In the genomic region with DNA sequence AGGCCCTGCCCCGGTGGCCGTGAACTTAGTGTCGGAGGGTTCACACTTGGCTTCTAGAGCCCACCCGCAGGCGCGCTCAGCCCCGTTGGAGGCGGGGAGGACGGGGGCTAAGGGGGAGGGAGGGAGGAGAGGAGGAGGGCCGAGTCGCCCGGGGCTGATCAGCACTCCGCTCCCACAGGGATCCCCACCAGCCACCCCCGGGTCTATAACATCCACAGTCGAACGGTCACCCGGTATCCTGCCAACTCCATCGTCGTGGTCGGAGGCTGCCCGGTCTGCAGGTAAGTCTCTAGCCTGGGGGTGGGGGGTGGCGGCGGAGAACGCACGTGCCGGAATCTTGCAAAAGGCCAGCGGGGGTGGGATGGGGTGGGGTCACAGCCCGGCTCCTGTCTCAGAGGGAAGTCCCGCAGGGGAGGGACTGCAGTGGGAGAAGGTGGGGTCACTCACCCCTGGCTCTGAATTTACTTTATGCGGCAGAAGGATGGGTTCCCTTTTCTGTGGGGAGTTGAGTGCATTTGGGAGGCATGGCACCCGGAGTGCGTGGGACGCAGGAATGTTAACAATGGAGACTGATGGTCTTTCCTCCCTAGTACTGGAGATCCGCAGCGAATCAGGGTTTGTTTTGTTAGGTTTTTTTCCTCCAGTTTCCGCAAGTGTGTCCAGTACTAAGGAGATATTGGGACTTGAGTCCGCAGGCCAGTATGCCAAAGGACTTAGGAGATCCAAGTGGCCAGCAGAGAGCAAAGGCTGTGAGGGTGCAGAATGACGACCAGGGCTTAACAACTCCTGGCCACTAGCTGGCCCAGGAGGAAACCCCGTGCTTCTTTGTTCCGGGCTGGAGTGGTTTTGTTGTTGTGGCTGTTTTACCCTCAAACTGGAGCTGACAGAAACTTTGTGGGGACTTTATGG, we compare ENCODE assay signal across 8 mouse cellular contexts. TPM values are rescaled to one million over a fixed set of nuclear protein-coding genes. Genes with fewer than 3 reads are reported as not detected.
A peak's percentile ranks its signal among the peaks of the same experiment; 100 is the strongest.
DNase-seq lines count a peak whose midpoint lies in the region; ATAC-seq and TF ChIP-seq lines count a peak whose summit lies in the region.

No protein-coding gene starts in this region.

- WGBS in embryonic facial prominence, embryonic 13.5 days, result under 1% methylated on average over 39 of the region's 40 CpGs
- WGBS in heart, embryonic 13.5 days, result under 1% methylated on average over 40 of the region's 40 CpGs
- WGBS in kidney, embryonic 15.5 days, result under 1% methylated on average over 39 of the region's 40 CpGs
- under 1% methylated on average over 36 of the region's 40 CpGs for WGBS in lung, adult 2 months
- under 1% methylated on average over 40 of the region's 40 CpGs for WGBS in neural tube, embryonic 13.5 days

- H3K9me3 ChIP-seq in embryonic facial prominence, embryonic 13.5 days, result no peaks in the 10 kb centered on the region
- H3K9me3 ChIP-seq in heart, embryonic 13.5 days, result no peaks in the 10 kb centered on the region
- H3K9me3 ChIP-seq in kidney, embryonic 15.5 days (replicated peaks), result no peaks in the 10 kb centered on the region
- H3K9me3 ChIP-seq in neural tube, embryonic 13.5 days, result no peaks in the 10 kb centered on the region

- DNase-seq in B cell, adult 2 months, result peak; percentile 57 to 60
- peak; percentile 51 for DNase-seq in adrenal gland, adult 8-10 months
- DNase-seq in lung, adult 2 months, result peak; percentile 72

- ATAC-seq in embryonic facial prominence, embryonic 13.5 days (ENCODE audit: insufficient number of reproducible peaks, insufficient read depth, low FRiP score, low TSS enrichment, low read depth), result no peak; the same call in none of the 2 replicates
- peak; percentile 40 for ATAC-seq in heart, embryonic 13.5 days (ENCODE audit: extremely low read depth, insufficient number of reproducible peaks, low FRiP score, low TSS enrichment)
- peak; percentile 61 for ATAC-seq in kidney, embryonic 15.5 days (replicated peaks; ENCODE audit: low FRiP score)
- peak; percentile 68 for ATAC-seq in neural tube, embryonic 13.5 days (ENCODE audit: low read depth)

- H3K4me1 ChIP-seq in embryonic facial prominence, embryonic 13.5 days, result peaks cover 48% of the 10 kb centered on the region
- peaks cover 55% of the 10 kb centered on the region for H3K4me1 ChIP-seq in heart, embryonic 13.5 days
- H3K4me1 ChIP-seq in kidney, embryonic 15.5 days, result peaks cover 65% of the 10 kb centered on the region
- H3K4me1 ChIP-seq in lung, adult 2 months (ENCODE audit: control insufficient read depth, insufficient read depth, low read length), result peaks cover 20% of the 10 kb centered on the region
- peaks cover 56% of the 10 kb centered on the region for H3K4me1 ChIP-seq in neural tube, embryonic 13.5 days (replicated peaks)
- H3K4me1 ChIP-seq in testis, adult 2 months (ENCODE audit: control insufficient read depth, insufficient read depth, low read length), result peaks cover 29% of the 10 kb centered on the region

- H3K4me2 ChIP-seq in embryonic facial prominence, embryonic 13.5 days, result peak overlapping the region; percentile 77
- peak overlapping the region; percentile 94 for H3K4me2 ChIP-seq in heart, embryonic 13.5 days
- H3K4me2 ChIP-seq in kidney, embryonic 15.5 days, result peak overlapping the region; percentile 73
- H3K4me2 ChIP-seq in neural tube, embryonic 13.5 days, result peak overlapping the region; percentile 66

- TF ChIP-seq POLR2A in lung, adult 2 months (IDR thresholded peaks at IDR 0.05; ENCODE audit: borderline replicate concordance, extremely low read depth, low read depth, low read length), result peak; percentile 40; the same call in 1 of the 2 replicates
- TF ChIP-seq POLR2A in testis, adult 2 months (IDR thresholded peaks at IDR 0.05; ENCODE audit: control insufficient read depth, low read depth, low read length), result 0 out of 2 replicates have a peak, but pooled peaks have one; percentile 11

- H3K27me3 ChIP-seq in embryonic facial prominence, embryonic 13.5 days, result no peaks in the 10 kb centered on the region
- H3K27me3 ChIP-seq in heart, embryonic 13.5 days (replicated peaks), result no peaks in the 10 kb centered on the region
- no peaks in the 10 kb centered on the region for H3K27me3 ChIP-seq in kidney, embryonic 15.5 days
- no peaks in the 10 kb centered on the region for H3K27me3 ChIP-seq in neural tube, embryonic 13.5 days
- H3K27me3 ChIP-seq in testis, adult 2 months (ENCODE audit: control insufficient read depth, insufficient read depth, low read length), result no peaks in the 10 kb centered on the region

- peak overlapping the region; percentile 95 for H3K9ac ChIP-seq in embryonic facial prominence, embryonic 13.5 days
- H3K9ac ChIP-seq in heart, embryonic 13.5 days, result peak overlapping the region; percentile 100
- peak overlapping the region; percentile 94 for H3K9ac ChIP-seq in kidney, embryonic 15.5 days
- peak overlapping the region; percentile 97 for H3K9ac ChIP-seq in neural tube, embryonic 13.5 days

- peak overlapping the region; percentile 95 for H3K4me3 ChIP-seq in embryonic facial prominence, embryonic 13.5 days
- peak overlapping the region; percentile 98 for H3K4me3 ChIP-seq in heart, embryonic 13.5 days
- peak overlapping the region; percentile 95 for H3K4me3 ChIP-seq in kidney, embryonic 15.5 days (replicated peaks)
- peak overlapping the region; percentile 91 for H3K4me3 ChIP-seq in lung, adult 2 months (replicated peaks; ENCODE audit: extremely low read depth, low read depth, low read length)
- peak overlapping the region; percentile 98 for H3K4me3 ChIP-seq in neural tube, embryonic 13.5 days
- H3K4me3 ChIP-seq in testis, adult 2 months (ENCODE audit: control insufficient read depth, low read depth, low read length), result peak overlapping the region; percentile 86

- peak overlapping the region; percentile 87 for H3K27ac ChIP-seq in embryonic facial prominence, embryonic 13.5 days
- peak overlapping the region; percentile 97 for H3K27ac ChIP-seq in heart, embryonic 13.5 days (replicated peaks)
- peak overlapping the region; percentile 97 for H3K27ac ChIP-seq in kidney, embryonic 15.5 days
- H3K27ac ChIP-seq in neural tube, embryonic 13.5 days (replicated peaks), result peak overlapping the region; percentile 90
- H3K27ac ChIP-seq in testis, adult 2 months (ENCODE audit: control insufficient read depth, insufficient read depth, low read depth, low read length), result peak overlapping the region; percentile 70

- peaks cover 15% of the 10 kb centered on the region for H3K36me3 ChIP-seq in embryonic facial prominence, embryonic 13.5 days
- H3K36me3 ChIP-seq in heart, embryonic 13.5 days, result peaks cover 20% of the 10 kb centered on the region
- H3K36me3 ChIP-seq in kidney, embryonic 15.5 days, result peaks cover 16% of the 10 kb centered on the region
- peaks cover 18% of the 10 kb centered on the region for H3K36me3 ChIP-seq in neural tube, embryonic 13.5 days
- no peaks in the 10 kb centered on the region for H3K36me3 ChIP-seq in testis, adult 2 months (ENCODE audit: control insufficient read depth, insufficient read depth, low read length)

- no peak for TF ChIP-seq CTCF in lung, adult 2 months (IDR thresholded peaks at IDR 0.05; ENCODE audit: insufficient read depth, low read length)
- no peak for TF ChIP-seq CTCF in testis, adult 2 months (IDR thresholded peaks at IDR 0.05; ENCODE audit: control insufficient read depth, insufficient read depth, insufficient replicate concordance, low read depth, low read length)

RNA-seq across cellular contexts. Expression of gene Bri3, which starts 11.6 kb away (rescaled TPM):
- total RNA-seq in adrenal gland, adult 8-10 months (2022), result 100 to 1,000 TPM; 101 to 135 (median 118) TPM
- polyA plus RNA-seq in embryonic facial prominence, embryonic 13.5 days (2015; fragmentation: Nextera tagmentation; extraction: Ambion mirVana), result 99.4 and 113 TPM in 2 replicates
- polyA plus RNA-seq in heart, embryonic 13.5 days (2015; fragmentation: Nextera tagmentation; extraction: Ambion mirVana), result 126 and 137 TPM in 2 replicates
- polyA plus RNA-seq in kidney, embryonic 15.5 days (2015; fragmentation: Nextera tagmentation; extraction: Ambion mirVana), result 123 and 129 TPM in 2 replicates
- 164 and 182 TPM in 2 replicates for polyA plus RNA-seq in lung, adult 2 months (2012; rRNA removed)
- 108 and 132 TPM in 2 replicates for polyA plus RNA-seq in neural tube, embryonic 13.5 days (2015; fragmentation: Nextera tagmentation; extraction: Ambion mirVana)
- polyA plus RNA-seq in testis, adult 2 months (2012; rRNA removed), result 174 and 212 TPM in 2 replicates

RNA-seq across cellular contexts. Expression of gene Tecpr1, which starts 32.5 kb away (rescaled TPM):
- 100 to 1,000 TPM; 113 to 201 (median 148) TPM for total RNA-seq in adrenal gland, adult 8-10 months (2022)
- polyA plus RNA-seq in embryonic facial prominence, embryonic 13.5 days (2015; fragmentation: Nextera tagmentation; extraction: Ambion mirVana), result 23.0 and 26.1 TPM in 2 replicates
- 14.7 and 15.3 TPM in 2 replicates for polyA plus RNA-seq in heart, embryonic 13.5 days (2015; fragmentation: Nextera tagmentation; extraction: Ambion mirVana)
- 22.4 and 23.6 TPM in 2 replicates for polyA plus RNA-seq in kidney, embryonic 15.5 days (2015; fragmentation: Nextera tagmentation; extraction: Ambion mirVana)
- 107 and 117 TPM in 2 replicates for polyA plus RNA-seq in lung, adult 2 months (2012; rRNA removed)
- 41.5 TPM in 2 replicates for polyA plus RNA-seq in neural tube, embryonic 13.5 days (2015; fragmentation: Nextera tagmentation; extraction: Ambion mirVana)
- 16.4 and 16.7 TPM in 2 replicates for polyA plus RNA-seq in testis, adult 2 months (2012; rRNA removed)
